Mouse (Mus musculus) kidney, embryonic 14.5 days (tissue): ENCODE measurements around the gene Mapk11. TPM values are rescaled to one million over a fixed set of nuclear protein-coding genes. Genes with fewer than 3 reads are reported as not detected.
A peak's percentile ranks its signal among the peaks of the same experiment; 100 is the strongest.

Experiments used
- ATAC-seq: fragments of 200-750 bp; cut with Nextera tagmentation; 2 replicates; pipeline ENCODE4 v1.8.0; 2017; ENCODE audit warnings: moderate number of reproducible peaks, mild to moderate bottlenecking, moderate TSS enrichment, moderate library complexity; ENCODE audit not compliant: low FRiP score, low TSS enrichment
- H3K27ac ChIP-seq: fragments of 300-500 bp; sonication (generic); 2 replicates; pipeline ENCODE4 v1.5.1; 2014; ENCODE audit warnings: low read depth, mild to moderate bottlenecking, low read length, moderate library complexity, mixed read lengths
- H3K27me3 ChIP-seq: fragments of 300-500 bp; sonication (generic); 2 replicates; pipeline ENCODE4 v1.6.1; 2014; ENCODE audit warnings: mild to moderate bottlenecking, low read length; ENCODE audit not compliant: control insufficient read depth, insufficient read depth
- H3K36me3 ChIP-seq: fragments of 300-500 bp; sonication (generic); 2 replicates; pipeline ENCODE4 v1.6.1; 2014; ENCODE audit warnings: low read length, mixed read lengths; ENCODE audit not compliant: control insufficient read depth, insufficient read depth
- H3K4me1 ChIP-seq: fragments of 300-500 bp; sonication (generic); 2 replicates; pipeline ENCODE4 v1.6.1; 2014; ENCODE audit warnings: low read length, mixed read lengths; ENCODE audit not compliant: control insufficient read depth, insufficient read depth
- H3K4me2 ChIP-seq: fragments of 300-500 bp; sonication (generic); replicated peaks from 2 replicates; pipeline ENCODE4 v1.6.1; 2014; ENCODE audit warnings: low read depth, mild to moderate bottlenecking, low read length
- H3K4me3 ChIP-seq: fragments of 300-500 bp; sonication (generic); 2 replicates; pipeline ENCODE4 v1.5.1; 2014; ENCODE audit warnings: mild to moderate bottlenecking, low read length
- H3K9ac ChIP-seq: fragments of 300-500 bp; sonication (generic); 2 replicates; pipeline ENCODE4 v1.6.1; 2014; ENCODE audit warnings: low read depth, mild to moderate bottlenecking, low read length, moderate library complexity
- H3K9me3 ChIP-seq: fragments of 300-500 bp; sonication (generic); 2 replicates; pipeline ENCODE4 v1.6.1; 2016; ENCODE audit warnings: low read length; ENCODE audit not compliant: control insufficient read depth
- WGBS: fragments of 180-500 bp; shearing (Covaris S2); extraction: QIAGEN DNeasy Blood & Tissue Kit; methylation state at CpG from one replicate; pipeline ENCODE4 v1.1.7; 2014; 5-methylcytosine and 5-hydroxymethylcytosine counted together
- polyA plus RNA-seq: library from polyadenylated mRNA; unstranded; fragments of >200 nt; fragmentation: Nextera tagmentation; extraction: Ambion mirVana; gene quantifications from 2 replicates; pipeline ENCODE4 v1.2.1, GENCODE M21; 2014

The Mapk11 gene
- polyA plus RNA-seq, 1 experiment from 2014 or later: 14.8 TPM

GRCm38 (mm10) chr15:89140659-89141252, 8.7 kb downstream of the Mapk11 start, which contains the start of gene Mapk12:
Gene Mapk12 (minus strand): TSS chr15:89140703.
- peak; percentile 82 for ATAC-seq
- Histone ChIP-seq H3K9ac (peak within 1 kb of the TSS; percentile 68), H3K27me3 (peaks cover 7% of the 10 kb centered on the region; the same call in 1 of the 2 replicates), H3K4me2 (peak within 1 kb of the TSS; percentile 96), H3K36me3 (no peaks in the 10 kb centered on the region), H3K4me3 (peak within 1 kb of the TSS; percentile 60), H3K9me3 (no peaks in the 10 kb centered on the region), H3K4me1 (peaks cover 28% of the 10 kb centered on the region), H3K27ac (no peak within 1 kb of the TSS; the same call in 1 of the 2 replicates)
- WGBS: under 1% methylated on average over 21 of the region's 21 CpGs

- Histone ChIP-seq H3K4me1 (peaks cover 28% of the 10 kb centered on the region), H3K27ac (no peak overlapping the region; the same call in 1 of the 2 replicates), H3K27me3 (peaks cover 7% of the 10 kb centered on the region; the same call in 1 of the 2 replicates), H3K9me3 (no peaks in the 10 kb centered on the region), H3K4me2 (peak overlapping the region; percentile 96), H3K9ac (peak overlapping the region; percentile 68), H3K4me3 (peak overlapping the region; percentile 60), H3K36me3 (no peaks in the 10 kb centered on the region)
- WGBS: under 1% methylated on average over 52 of the region's 53 CpGs
- ATAC-seq: peak; percentile 13
These were observed 9.3 kb downstream of the Mapk11 start for GRCm38 (mm10) chr15:89140048-89140658.

GRCm38 (mm10) chr15:89138531-89138930, 10.9 kb downstream of the Mapk11 start:
- ATAC-seq: no peak
- Histone ChIP-seq H3K9ac (no peak overlapping the region), H3K4me3 (no peak overlapping the region), H3K27me3 (peaks cover 7% of the 10 kb centered on the region; the same call in 1 of the 2 replicates), H3K4me1 (peaks cover 28% of the 10 kb centered on the region), H3K9me3 (no peaks in the 10 kb centered on the region), H3K36me3 (no peaks in the 10 kb centered on the region), H3K27ac (no peak overlapping the region), H3K4me2 (no peak overlapping the region)
- 90% methylated on average over 6 of the region's 6 CpGs for WGBS

- Histone ChIP-seq H3K9me3 (no peaks in the 10 kb centered on the region), H3K4me1 (peaks cover 28% of the 10 kb centered on the region), H3K27ac (no peak overlapping the region), H3K9ac (no peak overlapping the region), H3K36me3 (no peaks in the 10 kb centered on the region), H3K4me2 (no peak overlapping the region), H3K4me3 (no peak overlapping the region), H3K27me3 (peaks cover 7% of the 10 kb centered on the region; the same call in 1 of the 2 replicates)
- ATAC-seq: no peak
- WGBS: 71% methylated on average over 7 of the region's 7 CpGs
These were observed 11.4 kb downstream of the Mapk11 start for GRCm38 (mm10) chr15:89138046-89138405.

GRCm38 (mm10) chr15:89137378-89138045, 11.9 kb downstream of the Mapk11 start:
- Histone ChIP-seq H3K9ac (no peak overlapping the region), H3K4me2 (no peak overlapping the region), H3K27ac (no peak overlapping the region), H3K27me3 (peaks cover 7% of the 10 kb centered on the region; the same call in 1 of the 2 replicates), H3K36me3 (no peaks in the 10 kb centered on the region), H3K9me3 (no peaks in the 10 kb centered on the region), H3K4me1 (peaks cover 28% of the 10 kb centered on the region), H3K4me3 (no peak overlapping the region)
- 69% methylated on average over 11 of the region's 11 CpGs for WGBS
- no peak for ATAC-seq

- Histone ChIP-seq H3K4me1 (peaks cover 20% of the 10 kb centered on the region; the same call in 1 of the 2 replicates), H3K36me3 (no peaks in the 10 kb centered on the region), H3K4me3 (no peak overlapping the region), H3K27me3 (peaks cover 7% of the 10 kb centered on the region; the same call in 1 of the 2 replicates), H3K4me2 (no peak overlapping the region), H3K9ac (no peak overlapping the region), H3K27ac (no peak overlapping the region), H3K9me3 (no peaks in the 10 kb centered on the region)
- 98% methylated on average over 5 of the region's 5 CpGs for WGBS
- no peak for ATAC-seq
These were observed 12.8 kb downstream of the Mapk11 start for GRCm38 (mm10) chr15:89136461-89137155.

- H3K36me3 ChIP-seq: no peaks in the 10 kb centered on the region
- 90% methylated on average over 3 of the region's 3 CpGs for WGBS
These were observed 18.1 kb downstream of the Mapk11 start for GRCm38 (mm10) chr15:89131316-89131715.

GRCm38 (mm10) chr15:89130245-89130644, 19.2 kb downstream of the Mapk11 start:
- no peak for ATAC-seq
- Histone ChIP-seq H3K9me3 (no peaks in the 10 kb centered on the region), H3K4me2 (no peak overlapping the region), H3K27me3 (no peaks in the 10 kb centered on the region), H3K27ac (no peak overlapping the region), H3K4me1 (peaks cover 8% of the 10 kb centered on the region; the same call in 1 of the 2 replicates), H3K36me3 (no peaks in the 10 kb centered on the region), H3K4me3 (no peak overlapping the region), H3K9ac (no peak overlapping the region)

More at GRCm38 (mm10) chr15:89131316-89131715, 18.1 kb downstream of the Mapk11 start:
- Histone ChIP-seq H3K4me3 (no peak overlapping the region), H3K27ac (no peak overlapping the region), H3K9ac (no peak overlapping the region), H3K9me3 (no peaks in the 10 kb centered on the region), H3K4me1 (peaks cover 8% of the 10 kb centered on the region; the same call in 1 of the 2 replicates), H3K27me3 (no peaks in the 10 kb centered on the region), H3K4me2 (no peak overlapping the region)
- no peak for ATAC-seq
